Mouse (Mus musculus) cerebellum, postnatal 36 days (tissue): ENCODE measurements around the gene Mapk12.
A peak's percentile ranks its signal among the peaks of the same experiment; 100 is the strongest.

Experiments used
- DNase-seq, 2 experiments: peaks; one replicate each; pipeline ENCODE4 v3.0.0; 2021 to 2022; ENCODE audit warnings: mixed read lengths in 2 of 2

Gene Mapk12

GRCm38 (mm10) chr15:89170102-89170501 is 29.6 kb upstream of the Mapk12 start:
- DNase-seq = no peak

- peak; percentile 75 to 77 for DNase-seq
Observed at GRCm38 (mm10) chr15:89169431-89169830, 28.9 kb upstream of the Mapk12 start.

GRCm38 (mm10) chr15:89168922-89169321 is 28.4 kb upstream of the Mapk12 start:
- DNase-seq = peak; percentile 50 to 61

- no peak for DNase-seq
Observed at GRCm38 (mm10) chr15:89165478-89165877, 25.0 kb upstream of the Mapk12 start.

- no peak for DNase-seq
Observed at GRCm38 (mm10) chr15:89161397-89161796, 20.9 kb upstream of the Mapk12 start.

- no peak for DNase-seq
Observed at GRCm38 (mm10) chr15:89158516-89158915, 18.0 kb upstream of the Mapk12 start.

GRCm38 (mm10) chr15:89157954-89158353 is 17.5 kb upstream of the Mapk12 start:
- DNase-seq = peak; percentile 71 to 77

GRCm38 (mm10) chr15:89152312-89152711 is 11.8 kb upstream of the Mapk12 start:
- DNase-seq = no peak

- DNase-seq = no peak
Observed at GRCm38 (mm10) chr15:89150041-89150390, 9.5 kb upstream of the Mapk12 start.

- DNase-seq = peak; percentile 41 to 45
Observed at GRCm38 (mm10) chr15:89149271-89150040, 9.0 kb upstream of the Mapk12 start, which contains the start of gene Mapk11. Gene Mapk11, minus strand, starts transcription at chr15:89149628.

GRCm38 (mm10) chr15:89148496-89149270 is 8.2 kb upstream of the Mapk12 start:
- no peak for DNase-seq

- no peak for DNase-seq
Observed at GRCm38 (mm10) chr15:89147895-89148294, 7.4 kb upstream of the Mapk12 start.

- no peak for DNase-seq
Observed at GRCm38 (mm10) chr15:89147456-89147855, 7.0 kb upstream of the Mapk12 start.

- peak; percentile 48 to 67 for DNase-seq
Observed at GRCm38 (mm10) chr15:89147024-89147423, 6.5 kb upstream of the Mapk12 start.

GRCm38 (mm10) chr15:89146537-89146936 is 6.0 kb upstream of the Mapk12 start:
- DNase-seq = peak; percentile 72 to 81

GRCm38 (mm10) chr15:89145813-89146350 is 5.4 kb upstream of the Mapk12 start:
- DNase-seq = no peak

- no peak for DNase-seq
Observed at GRCm38 (mm10) chr15:89144965-89145364, 4.5 kb upstream of the Mapk12 start.

GRCm38 (mm10) chr15:89143134-89143533 is 2.6 kb upstream of the Mapk12 start:
- no peak for DNase-seq

GRCm38 (mm10) chr15:89141905-89142304 is 1.4 kb upstream of the Mapk12 start:
- DNase-seq = no peak

- DNase-seq = no peak
Observed at GRCm38 (mm10) chr15:89141443-89141842, 940 bp upstream of the Mapk12 start.

- DNase-seq = peak; percentile 76 to 77
Observed at GRCm38 (mm10) chr15:89140048-89140658, 350 bp downstream of the Mapk12 start.

GRCm38 (mm10) chr15:89138531-89138930 is 2.0 kb downstream of the Mapk12 start:
- no peak for DNase-seq

GRCm38 (mm10) chr15:89138046-89138405 is 2.5 kb downstream of the Mapk12 start:
- peak; percentile 40 to 56 for DNase-seq
